Mouse (Mus musculus): Measurements from ENCODE around the gene Gm10134. TPM values are rescaled to one million over a fixed set of nuclear protein-coding genes. Genes with fewer than 3 reads are reported as not detected.

Gm10134 gene
- polyA plus RNA-seq, 1 experiment from 2014 or later, result 4.6 TPM

- Histone ChIP-seq H3K36me3 (ENCODE audit: inconsistent target) (no peaks in the 10 kb centered on the region), H3K4me3 (ENCODE audit: inconsistent target) (no peak overlapping the region), H3K79me2 (ENCODE audit: inconsistent target) (no peaks in the 10 kb centered on the region), H3K27ac (no peak overlapping the region)
- WGBS (ENCODE audit: missing documents), result 100% methylated on average over 2 of the region's 2 CpGs
Observed at GRCm38 (mm10) chr2:28518231-28518630, 12.3 kb downstream of the Gm10134 start.

DNA sequence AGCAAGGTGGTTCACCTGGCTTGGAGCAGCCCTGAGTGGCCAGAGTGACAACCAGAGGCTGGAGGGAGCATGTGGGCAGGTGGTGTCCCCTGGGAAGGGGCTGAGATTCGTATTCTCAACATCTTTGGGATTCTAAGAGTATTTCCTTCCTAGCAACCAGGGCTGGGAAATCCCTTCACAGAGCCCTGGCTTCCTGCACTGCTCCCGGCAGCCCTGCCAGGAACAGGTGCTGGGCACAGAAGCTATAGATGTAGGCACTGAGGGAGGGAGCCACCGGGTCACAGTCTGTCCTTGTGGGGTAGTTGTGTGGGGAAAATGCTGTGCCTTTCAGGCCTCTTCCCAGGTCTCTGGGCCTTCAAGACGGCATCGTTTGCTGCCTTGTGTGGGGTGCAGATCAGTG lies 14.7 kb downstream of the Gm10134 start:
- H3K4me3 ChIP-seq (ENCODE audit: inconsistent target), result no peak overlapping the region
- no peaks in the 10 kb centered on the region for H3K79me2 ChIP-seq (ENCODE audit: inconsistent target)
- WGBS (ENCODE audit: missing documents), result over 99% methylated on average over 5 of the region's 5 CpGs
- no peaks in the 10 kb centered on the region for H3K36me3 ChIP-seq (ENCODE audit: inconsistent target)
- no peak overlapping the region for H3K27ac ChIP-seq

DNA sequence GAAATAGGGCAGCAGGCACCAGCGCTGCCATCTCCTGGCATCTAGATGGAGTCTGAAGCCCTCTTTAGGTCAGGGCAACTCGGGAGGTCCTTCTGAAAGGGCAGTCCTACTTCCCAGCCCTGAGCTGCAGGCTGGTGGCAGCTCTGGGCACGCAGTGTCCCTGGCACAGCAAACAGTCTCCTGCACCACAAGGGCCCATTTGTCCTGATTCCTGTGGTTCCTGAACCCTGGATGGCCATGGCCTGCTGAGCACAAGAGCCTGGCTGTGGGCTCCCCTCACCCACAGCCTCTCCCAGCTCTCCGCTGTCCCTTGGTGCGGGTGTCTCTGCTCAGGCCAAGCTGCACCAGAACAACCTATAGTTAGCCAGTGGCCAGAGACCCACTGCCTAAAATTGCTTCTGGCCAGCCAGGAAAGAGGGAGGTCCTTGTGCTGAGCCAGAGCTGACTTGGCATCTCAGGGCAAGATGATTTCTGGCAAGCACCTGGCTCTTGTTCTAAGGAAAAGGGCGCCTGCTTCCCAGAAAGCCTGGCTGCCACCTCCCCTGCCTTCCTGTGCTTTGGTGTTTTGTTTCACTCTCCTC lies 15.8 kb downstream of the Gm10134 start:
- no peaks in the 10 kb centered on the region for H3K36me3 ChIP-seq (ENCODE audit: inconsistent target)
- whole genome bisulfite sequencing (ENCODE audit: missing documents), result 94% methylated on average over 6 of the region's 6 CpGs
- no peak overlapping the region for H3K4me3 ChIP-seq (ENCODE audit: inconsistent target)
- no peak overlapping the region for H3K27ac ChIP-seq
- H3K79me2 ChIP-seq (ENCODE audit: inconsistent target), result no peaks in the 10 kb centered on the region

DNA sequence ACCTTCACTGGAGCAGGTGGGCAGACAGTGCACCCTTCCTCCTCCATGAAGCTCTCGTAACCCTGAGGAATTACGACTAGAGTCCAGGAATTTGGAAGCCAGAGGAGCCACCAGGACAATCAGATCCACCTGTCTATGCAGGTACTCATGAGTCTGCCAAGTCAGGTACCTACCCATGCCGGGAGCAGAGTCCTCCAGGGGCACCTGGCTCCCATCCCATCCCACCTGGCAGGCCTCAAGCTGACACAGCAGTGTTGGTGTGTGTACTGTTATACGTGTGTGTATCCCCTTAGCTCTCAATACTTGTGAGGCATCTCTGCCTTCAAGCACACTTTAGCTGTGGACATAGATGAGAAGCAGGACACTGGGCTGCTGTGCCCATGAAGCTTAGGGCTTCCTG lies 16.3 kb downstream of the Gm10134 start:
- Histone ChIP-seq H3K36me3 (ENCODE audit: inconsistent target) (no peaks in the 10 kb centered on the region), H3K27ac (no peak overlapping the region), H3K79me2 (ENCODE audit: inconsistent target) (no peaks in the 10 kb centered on the region), H3K4me3 (ENCODE audit: inconsistent target) (no peak overlapping the region)
- 97% methylated on average over 4 of the region's 4 CpGs for WGBS (ENCODE audit: missing documents)

DNA sequence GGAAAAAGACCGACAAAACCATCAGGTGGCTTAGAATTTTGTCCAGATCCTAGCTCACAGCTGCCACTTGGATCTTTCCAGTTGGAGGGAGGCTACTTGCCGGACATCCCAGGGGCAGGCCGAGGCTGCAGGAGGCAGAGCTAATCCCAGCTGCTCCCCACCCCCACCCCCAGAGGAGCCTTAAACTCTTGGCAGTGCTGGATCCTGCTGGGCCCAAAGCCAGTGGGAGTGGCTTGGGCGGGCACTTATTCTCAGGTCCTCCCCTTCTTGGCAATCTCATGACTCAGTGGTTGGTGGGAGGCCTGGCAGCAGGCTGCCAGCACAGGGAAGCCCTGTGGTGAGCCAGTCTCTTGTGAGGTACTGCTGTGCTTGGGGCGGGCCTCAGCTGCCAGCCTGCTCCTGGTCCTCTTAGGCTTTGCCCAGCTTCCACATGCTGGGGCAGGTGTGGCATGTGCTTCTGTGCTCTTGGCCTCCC lies 17.8 kb downstream of the Gm10134 start:
- Histone ChIP-seq H3K4me3 (ENCODE audit: inconsistent target) (no peak overlapping the region), H3K27ac (peak overlapping the region; percentile 90), H3K79me2 (ENCODE audit: inconsistent target) (no peaks in the 10 kb centered on the region), H3K36me3 (ENCODE audit: inconsistent target) (no peaks in the 10 kb centered on the region)
- 38% methylated on average over 5 of the region's 5 CpGs for WGBS (ENCODE audit: missing documents)

DNA sequence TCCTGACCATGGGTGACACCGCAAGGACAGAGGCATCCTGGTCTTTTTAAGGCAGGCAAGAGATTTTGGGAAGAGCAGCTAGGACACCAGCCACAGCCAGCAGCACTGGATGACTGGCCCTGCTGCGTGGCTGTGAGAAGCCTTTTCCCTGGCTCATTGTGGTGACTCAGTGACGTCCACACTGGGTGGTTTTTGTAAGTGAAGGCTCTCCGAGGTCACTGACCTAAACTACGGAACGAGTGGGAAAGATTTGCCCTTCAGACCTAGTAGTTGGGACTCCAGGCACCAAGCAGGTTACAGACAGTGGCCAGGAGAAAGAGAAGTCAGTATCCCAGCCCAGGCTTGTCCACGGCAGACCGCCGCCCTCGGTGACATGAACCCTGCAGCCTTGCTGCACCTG lies 18.5 kb downstream of the Gm10134 start:
- H3K79me2 ChIP-seq (ENCODE audit: inconsistent target), result no peaks in the 10 kb centered on the region
- WGBS (ENCODE audit: missing documents), result 62% methylated on average over 10 of the region's 10 CpGs
- peak overlapping the region; percentile 90 for H3K27ac ChIP-seq
- H3K36me3 ChIP-seq (ENCODE audit: inconsistent target), result no peaks in the 10 kb centered on the region
- H3K4me3 ChIP-seq (ENCODE audit: inconsistent target), result no peak overlapping the region

DNA sequence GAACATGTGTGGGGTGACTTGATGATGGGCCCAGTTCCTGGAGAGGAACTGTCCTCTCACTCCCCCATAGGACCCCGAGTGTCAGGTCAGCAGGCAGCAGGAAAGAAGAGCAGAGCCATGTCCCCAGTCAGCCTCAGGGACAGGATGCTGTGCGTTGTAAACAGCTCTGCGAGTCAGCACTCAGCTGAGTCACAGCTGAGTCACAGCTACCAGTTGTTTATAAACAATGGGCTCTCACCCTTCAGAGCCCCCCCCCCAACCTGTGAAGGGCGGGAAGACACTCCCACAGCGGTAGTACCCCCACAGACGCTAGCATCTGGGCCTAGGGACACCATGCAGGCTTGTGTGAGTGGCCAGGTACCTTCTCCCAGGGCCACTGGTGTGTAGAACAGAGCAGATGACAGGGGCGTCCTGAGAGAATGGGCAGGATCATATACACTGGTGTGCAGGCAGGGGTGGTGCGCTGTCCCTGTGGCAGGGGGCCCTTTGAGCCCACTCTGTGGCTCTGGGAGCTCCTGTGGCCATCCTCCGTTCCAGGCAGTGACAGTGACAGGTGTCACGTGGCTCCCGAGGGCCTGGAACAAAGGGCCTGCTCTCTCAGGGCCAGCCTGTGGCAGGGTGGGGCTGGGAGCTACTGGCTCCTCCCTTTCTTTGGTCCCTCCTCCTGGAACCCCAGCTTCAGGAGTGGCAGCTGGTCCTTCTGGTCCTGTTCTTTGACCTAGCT lies 19.5 kb downstream of the Gm10134 start:
- 28% methylated on average over 11 of the region's 11 CpGs for WGBS (ENCODE audit: missing documents)
- peak overlapping the region; percentile 90 for H3K27ac ChIP-seq
- no peaks in the 10 kb centered on the region for H3K36me3 ChIP-seq (ENCODE audit: inconsistent target)
- no peaks in the 10 kb centered on the region for H3K79me2 ChIP-seq (ENCODE audit: inconsistent target)
- H3K4me3 ChIP-seq (ENCODE audit: inconsistent target), result no peak overlapping the region

DNA sequence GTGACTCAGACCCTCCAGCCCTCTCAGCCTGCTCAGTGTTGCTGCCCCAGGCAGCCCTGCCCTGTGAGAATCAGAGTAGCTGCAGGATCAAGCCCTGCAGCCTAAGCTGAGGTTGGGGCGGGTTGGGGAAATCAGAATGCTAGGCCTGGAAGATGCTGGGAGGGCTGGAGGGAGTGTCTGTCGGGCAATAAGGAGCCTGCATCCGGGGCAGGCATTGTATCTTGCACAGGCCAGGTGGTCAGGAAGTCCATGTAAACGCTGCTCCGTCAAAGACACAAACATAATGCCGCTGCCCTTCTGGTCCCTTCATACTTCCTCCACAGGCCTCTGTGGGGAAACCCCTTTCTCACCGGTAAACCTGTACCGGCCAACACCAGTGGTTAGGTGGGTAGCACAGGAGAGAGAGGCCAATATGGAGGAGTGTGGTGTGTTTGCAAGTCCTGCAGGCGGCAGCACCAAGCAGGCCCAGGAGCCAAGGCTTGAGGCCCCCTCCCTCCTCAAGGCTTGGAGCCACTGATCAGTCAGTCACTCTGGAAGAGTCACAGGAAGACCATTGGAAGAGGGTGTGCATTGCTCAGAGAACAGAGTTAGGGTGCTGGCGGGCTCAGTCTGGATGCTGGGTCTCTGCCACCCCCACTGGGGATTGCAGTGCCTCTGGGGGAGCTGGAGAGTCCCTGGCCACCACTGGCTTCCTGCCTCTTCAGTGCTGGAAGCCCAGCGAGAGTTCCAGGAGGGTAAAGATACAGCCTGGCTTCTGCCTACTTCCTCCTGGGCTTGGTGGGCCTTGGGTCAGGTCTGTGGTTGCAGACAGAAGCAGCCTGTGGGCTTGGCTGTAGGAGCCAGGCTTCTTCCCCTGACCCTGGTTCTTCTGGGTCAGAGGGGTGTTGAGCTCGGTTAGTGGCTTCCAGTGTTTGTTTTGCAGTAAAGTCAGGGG lies 20.3 kb downstream of the Gm10134 start:
- Histone ChIP-seq H3K27ac (peak overlapping the region; percentile 90), H3K4me3 (ENCODE audit: inconsistent target) (no peak overlapping the region)
- 14% methylated on average over 12 of the region's 12 CpGs for WGBS (ENCODE audit: missing documents)

DNA sequence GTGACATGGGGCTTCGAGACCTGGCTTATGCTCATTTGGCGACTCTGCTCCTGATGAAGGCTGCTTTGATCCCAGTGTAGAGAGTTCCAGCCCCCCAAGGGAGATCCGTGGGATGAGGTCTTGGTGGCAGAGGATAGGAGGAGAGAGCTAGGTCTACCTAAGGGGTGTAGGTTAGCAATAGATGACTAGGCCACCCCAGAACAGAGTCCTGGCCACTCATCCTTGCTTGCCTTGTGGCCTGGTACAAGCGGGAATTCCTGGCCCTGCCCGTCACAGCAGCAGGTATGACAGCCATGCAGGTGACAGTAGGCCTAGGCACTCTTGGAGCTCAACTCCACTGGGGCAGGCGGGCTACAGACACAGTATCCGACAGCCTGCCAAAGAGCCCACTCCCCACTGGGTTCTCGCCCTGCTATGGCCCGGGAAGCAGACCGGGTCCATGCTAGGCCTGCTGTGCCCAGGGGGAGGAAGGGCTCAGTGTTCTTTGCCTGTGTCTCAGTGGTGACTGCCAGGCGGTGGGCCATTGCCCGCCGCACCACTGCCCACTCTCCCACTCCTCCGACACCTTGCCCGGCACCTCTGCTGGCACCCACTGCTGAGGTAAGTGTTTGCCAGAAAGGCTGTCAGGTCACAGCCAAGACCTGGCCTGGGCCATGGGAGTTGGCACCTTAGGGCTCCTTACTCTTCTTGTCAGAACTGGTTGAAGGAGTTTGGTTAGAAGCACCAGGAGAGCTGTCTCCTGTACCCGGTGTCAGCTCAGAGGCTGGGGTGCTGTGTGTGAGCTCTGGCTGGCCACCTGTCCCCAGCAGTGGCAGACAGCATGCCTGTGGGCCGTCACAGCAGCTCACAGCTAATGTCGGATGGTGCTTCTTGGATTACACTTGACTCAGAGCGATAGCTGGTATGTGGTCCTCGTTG lies 21.8 kb downstream of the Gm10134 start:
- Histone ChIP-seq H3K4me3 (ENCODE audit: inconsistent target) (no peak overlapping the region), H3K27ac (no peak overlapping the region), H3K79me2 (ENCODE audit: inconsistent target) (no peaks in the 10 kb centered on the region), H3K36me3 (ENCODE audit: inconsistent target) (no peaks in the 10 kb centered on the region)
- WGBS (ENCODE audit: missing documents), result 96% methylated on average over 20 of the region's 20 CpGs

More for the DNA sequence above, 20.3 kb downstream of the Gm10134 start:
- Histone ChIP-seq H3K79me2 (ENCODE audit: inconsistent target) (no peaks in the 10 kb centered on the region), H3K36me3 (ENCODE audit: inconsistent target) (no peaks in the 10 kb centered on the region)

- Histone ChIP-seq H3K27ac (no peak overlapping the region), H3K36me3 (ENCODE audit: inconsistent target) (no peaks in the 10 kb centered on the region), H3K79me2 (ENCODE audit: inconsistent target) (no peaks in the 10 kb centered on the region), H3K4me3 (ENCODE audit: inconsistent target) (no peak overlapping the region)
- WGBS (ENCODE audit: missing documents), result 97% methylated on average over 7 of the region's 7 CpGs
Observed at GRCm38 (mm10) chr2:28528354-28528730, 22.4 kb downstream of the Gm10134 start.

DNA sequence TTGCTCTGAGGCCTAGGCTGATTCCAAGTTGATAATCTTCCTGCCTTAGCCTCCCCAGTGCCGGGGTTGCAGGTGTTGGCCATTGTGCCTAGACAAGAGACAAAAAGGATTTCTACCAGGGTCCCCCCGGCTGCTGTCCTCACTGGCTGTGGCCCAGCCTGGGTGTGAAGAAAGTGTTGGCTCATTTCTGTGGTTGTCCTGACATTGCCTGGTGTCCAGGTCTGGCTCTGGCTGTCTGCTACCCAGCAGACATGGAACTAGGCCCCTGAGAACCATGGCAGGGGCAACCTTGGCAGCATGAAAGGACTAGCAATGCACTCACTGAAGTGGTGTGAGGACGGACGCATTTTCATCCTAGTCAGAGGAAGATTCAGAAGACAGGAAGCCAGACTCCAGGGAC lies 24.0 kb downstream of the Gm10134 start:
- H3K27ac ChIP-seq, result no peak overlapping the region
- no peaks in the 10 kb centered on the region for H3K36me3 ChIP-seq (ENCODE audit: inconsistent target)
- 85% methylated on average over 3 of the region's 4 CpGs for WGBS (ENCODE audit: missing documents)
- H3K79me2 ChIP-seq (ENCODE audit: inconsistent target), result peaks cover 14% of the 10 kb centered on the region; the same call in 1 of the 2 replicates
- H3K4me3 ChIP-seq (ENCODE audit: inconsistent target), result no peak overlapping the region

- Histone ChIP-seq H3K4me3 (ENCODE audit: inconsistent target) (no peak overlapping the region), H3K36me3 (ENCODE audit: inconsistent target) (no peaks in the 10 kb centered on the region), H3K27ac (no peak overlapping the region), H3K79me2 (ENCODE audit: inconsistent target) (peaks cover 18% of the 10 kb centered on the region; the same call in 1 of the 2 replicates)
- 94% methylated on average over 7 of the region's 7 CpGs for WGBS (ENCODE audit: missing documents)
Observed at GRCm38 (mm10) chr2:28530311-28530710, 24.4 kb downstream of the Gm10134 start.

DNA sequence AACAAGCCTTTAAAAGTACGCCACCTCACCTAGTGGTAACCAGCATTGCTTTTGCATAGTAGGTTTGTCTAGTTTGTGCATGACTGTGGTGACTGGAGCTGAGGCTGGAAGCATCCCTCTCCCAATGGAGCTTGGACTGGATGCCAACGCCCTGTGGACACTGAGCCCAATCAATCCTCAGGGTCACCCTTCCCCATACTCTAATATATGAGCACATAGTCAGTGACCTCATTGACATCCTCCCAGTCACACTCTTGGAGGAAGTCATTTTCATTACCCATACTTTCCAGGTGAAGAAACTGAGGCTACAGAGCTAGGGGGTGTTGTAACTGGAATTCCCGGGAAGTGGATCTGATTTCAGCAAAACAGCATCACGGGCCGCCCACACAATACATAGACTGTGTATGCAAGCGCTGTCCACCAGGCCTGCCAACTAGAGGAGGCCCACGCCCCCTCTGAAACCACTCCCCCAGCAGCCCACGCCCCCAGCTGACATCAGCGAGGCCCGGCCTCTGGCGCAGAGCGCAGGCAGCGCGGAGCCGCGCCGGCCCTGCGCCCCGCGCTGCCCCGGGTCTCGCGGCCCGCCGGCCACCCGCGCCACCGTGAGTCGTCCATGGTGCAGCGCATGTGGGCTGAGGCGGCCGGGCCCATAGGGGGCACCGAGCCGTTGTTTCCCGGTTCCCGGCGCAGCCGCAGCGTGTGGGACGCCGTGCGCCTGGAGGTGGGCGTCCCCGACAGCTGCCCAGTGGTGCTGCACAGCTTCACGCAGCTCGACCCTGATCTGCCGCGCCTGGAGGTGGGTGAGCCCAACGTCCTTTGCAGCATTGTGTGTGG lies 27.3 kb downstream of the Gm10134 start:
- Histone ChIP-seq H3K79me2 (ENCODE audit: inconsistent target) (peaks cover 46% of the 10 kb centered on the region; the same call in 1 of the 2 replicates), H3K36me3 (ENCODE audit: inconsistent target) (no peaks in the 10 kb centered on the region), H3K4me3 (ENCODE audit: inconsistent target) (peak overlapping the region; percentile 45), H3K27ac (no peak overlapping the region)
- 4% methylated on average over 49 of the region's 49 CpGs for WGBS (ENCODE audit: missing documents)

All from macrophage (primary cell).